Mouse (Mus musculus) MEL (cell line): Measurements from ENCODE around the gene Bbs9. TPM values are rescaled to one million over a fixed set of nuclear protein-coding genes. Genes with fewer than 3 reads are reported as not detected.
A peak's percentile ranks its signal among the peaks of the same experiment; 100 is the strongest.

Source experiments
- DNase-seq: peaks from one replicate; pipeline ENCODE4 v3.0.0; 2011; ENCODE audit warnings: low read depth, low spot score
- H3K27ac ChIP-seq: 2 replicates; pipeline ENCODE4 v1.5.1; 2012; ENCODE audit warnings: low read depth, mild to moderate bottlenecking, control low read depth, low read length, moderate library complexity; ENCODE audit not compliant: control insufficient read depth
- H3K27me3 ChIP-seq, 2 experiments: fragments of 150-350 bp in 1 of 2; sonication (generic) in 1 of 2; 2 replicates each; pipeline ENCODE4 v1.6.1; 2012; ENCODE audit warnings: low read length in 2 of 2, mild to moderate bottlenecking in 2 of 2, improper control_type of control experiment in 1 of 2, moderate library complexity in 1 of 2; ENCODE audit not compliant: insufficient read depth in 2 of 2, control insufficient read depth in 1 of 2
- H3K36me3 ChIP-seq, 2 experiments: 2 replicates each; pipeline ENCODE4 v1.6.1; 2012 to 2014; ENCODE audit warnings: low read length in 2 of 2, improper control_type of control experiment in 1 of 2, inconsistent platforms in 1 of 2, mild to moderate bottlenecking in 1 of 2; ENCODE audit not compliant: insufficient read depth in 2 of 2, control insufficient read depth in 1 of 2
- H3K4me1 ChIP-seq, 2 experiments: fragments of 150-350 bp in 1 of 2; sonication (generic) in 1 of 2; 2 replicates each; pipeline ENCODE4 v1.6.1; 2012; ENCODE audit warnings: low read length in 2 of 2, improper control_type of control experiment in 1 of 2, mild to moderate bottlenecking in 1 of 2; ENCODE audit not compliant: insufficient read depth in 2 of 2, control insufficient read depth in 1 of 2
- H3K4me3 ChIP-seq, 2 experiments: fragments of 150-350 bp in 1 of 2; sonication (generic) in 1 of 2; 2 replicates each; pipeline ENCODE4 v1.5.1; 2012; ENCODE audit warnings: low read depth in 2 of 2, low read length in 2 of 2, mild to moderate bottlenecking in 2 of 2, moderate library complexity in 2 of 2, control low read depth in 1 of 2, improper control_type of control experiment in 1 of 2; ENCODE audit not compliant: control insufficient read depth in 1 of 2, insufficient read depth in 1 of 2
- H3K79me2 ChIP-seq: 2 replicates; pipeline ENCODE4 v1.6.1; 2012; ENCODE audit warnings: mild to moderate bottlenecking, low read length, moderate library complexity; ENCODE audit not compliant: control insufficient read depth, poor library complexity, insufficient read depth
- H3K9ac ChIP-seq: 2 replicates; pipeline ENCODE4 v1.6.1; 2012; ENCODE audit warnings: low read depth, mild to moderate bottlenecking, control low read depth, low read length, moderate library complexity; ENCODE audit not compliant: control insufficient read depth, poor library complexity, severe bottlenecking
- H3K9me3 ChIP-seq: fragments of 150-350 bp; sonication (generic); replicated peaks from 2 replicates; pipeline ENCODE4 v1.6.1; 2012; ENCODE audit warnings: mild to moderate bottlenecking, low read length, improper control_type of control experiment, moderate library complexity; ENCODE audit not compliant: insufficient read depth
- BHLHE40 ChIP-seq: IDR thresholded peaks from 2 replicates; pipeline ENCODE4 v1.6.1; 2012; ENCODE audit warnings: low read depth, mild to moderate bottlenecking, inconsistent platforms, low read length, improper control_type of control experiment, borderline replicate concordance
- CHD1 ChIP-seq: IDR thresholded peaks from 2 replicates; pipeline ENCODE4 v1.6.1; 2012; ENCODE audit warnings: low read depth, mild to moderate bottlenecking, inconsistent platforms, low read length, improper control_type of control experiment
- CHD2 ChIP-seq: IDR thresholded peaks from 2 replicates; pipeline ENCODE4 v1.6.1; 2011; ENCODE audit warnings: low read length, improper control_type of control experiment
- CTCF ChIP-seq, 3 experiments: IDR thresholded peaks in 2 of 3; conservative IDR thresholded peaks in 1 of 3; 2 replicates each; pipeline ENCODE4 v1.5.1; 2011 to 2012; ENCODE audit warnings: low read length in 3 of 3, low read depth in 2 of 3, mild to moderate bottlenecking in 2 of 3, improper control_type of control experiment in 1 of 3, inconsistent platforms in 1 of 3, mixed read lengths in 1 of 3, moderate library complexity in 1 of 3; ENCODE audit not compliant: control insufficient read depth in 1 of 3, insufficient read depth in 1 of 3, poor library complexity in 1 of 3, severe bottlenecking in 1 of 3
- E2F4 ChIP-seq: IDR thresholded peaks from 2 replicates; pipeline ENCODE4 v1.6.1; 2011; ENCODE audit warnings: low read depth, low read length, improper control_type of control experiment, borderline replicate concordance
- ELF1 ChIP-seq: IDR thresholded peaks from 2 replicates; pipeline ENCODE4 v1.6.1; 2014; ENCODE audit warnings: low read depth, mild to moderate bottlenecking, inconsistent platforms, low read length, improper control_type of control experiment, moderate library complexity
- EP300 ChIP-seq, 2 experiments: IDR thresholded peaks; 2 replicates each; pipeline ENCODE4 v1.6.1; 2011; ENCODE audit warnings: improper control_type of control experiment in 2 of 2, low read length in 2 of 2, low read depth in 1 of 2, mild to moderate bottlenecking in 1 of 2
- ETS1 ChIP-seq: IDR thresholded peaks from 2 replicates; pipeline ENCODE4 v1.6.1; 2012; ENCODE audit warnings: low read depth, mild to moderate bottlenecking, inconsistent platforms, low read length, improper control_type of control experiment, moderate library complexity
- GABPA ChIP-seq: IDR thresholded peaks from 2 replicates; pipeline ENCODE4 v1.6.1; 2012; ENCODE audit warnings: low read depth, mild to moderate bottlenecking, inconsistent platforms, low read length, improper control_type of control experiment, moderate library complexity
- GATA1 ChIP-seq: IDR thresholded peaks from 2 replicates; pipeline ENCODE4 v1.6.1; 2011; ENCODE audit warnings: low read depth, low read length, improper control_type of control experiment
- HCFC1 ChIP-seq: IDR thresholded peaks from 2 replicates; pipeline ENCODE4 v1.6.1; 2012; ENCODE audit warnings: low read depth, mild to moderate bottlenecking, inconsistent platforms, low read length, improper control_type of control experiment, moderate library complexity
- JUND ChIP-seq: IDR thresholded peaks from 2 replicates; pipeline ENCODE4 v1.6.1; 2011; ENCODE audit warnings: low read depth, mild to moderate bottlenecking, improper control_type of control experiment, low read length
- KAT2A ChIP-seq: conservative IDR thresholded peaks from 2 replicates; pipeline ENCODE4 v1.6.1; 2012; ENCODE audit warnings: low read depth, low read length, improper control_type of control experiment, inconsistent platforms
- MAFK ChIP-seq: IDR thresholded peaks from 2 replicates; pipeline ENCODE4 v1.6.1; 2011; ENCODE audit warnings: low read depth, mild to moderate bottlenecking, low read length, improper control_type of control experiment, borderline replicate concordance
- MAX ChIP-seq: IDR thresholded peaks from 2 replicates; pipeline ENCODE4 v1.6.1; 2011; ENCODE audit warnings: low read length, improper control_type of control experiment
- MAZ ChIP-seq: IDR thresholded peaks from 2 replicates; pipeline ENCODE4 v1.6.1; 2012; ENCODE audit warnings: low read depth, mild to moderate bottlenecking, inconsistent platforms, low read length, improper control_type of control experiment
- MEF2A ChIP-seq: IDR thresholded peaks from 2 replicates; pipeline ENCODE4 v1.6.1; 2014; ENCODE audit warnings: low read depth, mild to moderate bottlenecking, inconsistent platforms, low read length, improper control_type of control experiment; ENCODE audit not compliant: poor library complexity, insufficient replicate concordance, severe bottlenecking; ENCODE audit errors: extremely low read depth
- MXI1 ChIP-seq: IDR thresholded peaks from 2 replicates; pipeline ENCODE4 v1.6.1; 2011; ENCODE audit warnings: mild to moderate bottlenecking, low read depth, low read length, improper control_type of control experiment
- NRF1 ChIP-seq: IDR thresholded peaks from 2 replicates; pipeline ENCODE4 v1.6.1; 2014; ENCODE audit warnings: low read depth, mild to moderate bottlenecking, inconsistent platforms, low read length, improper control_type of control experiment, moderate library complexity; ENCODE audit not compliant: poor library complexity, insufficient read depth, severe bottlenecking
- POLR2A ChIP-seq, 2 experiments: IDR thresholded peaks; 2 replicates each; pipeline ENCODE4 v1.6.1; 2011 to 2012; ENCODE audit warnings: low read length in 2 of 2, mild to moderate bottlenecking in 2 of 2, control low read depth in 1 of 2, improper control_type of control experiment in 1 of 2, low read depth in 1 of 2, moderate library complexity in 1 of 2; ENCODE audit not compliant: control insufficient read depth in 1 of 2, insufficient read depth in 1 of 2, poor library complexity in 1 of 2
- POLR2AphosphoS2 ChIP-seq: IDR thresholded peaks from 2 replicates; pipeline ENCODE4 v1.6.1; 2011; ENCODE audit warnings: low read length, improper control_type of control experiment
- POLR2AphosphoS5 ChIP-seq: IDR thresholded peaks from 2 replicates; pipeline ENCODE4 v1.6.1; 2012; ENCODE audit warnings: low read depth, borderline replicate concordance, mild to moderate bottlenecking, inconsistent platforms, low read length, moderate library complexity, mixed read lengths
- RAD21 ChIP-seq: IDR thresholded peaks from 2 replicates; pipeline ENCODE4 v1.6.1; 2011; ENCODE audit warnings: mild to moderate bottlenecking, low read depth, low read length, improper control_type of control experiment
- RCOR1 ChIP-seq: IDR thresholded peaks from 2 replicates; pipeline ENCODE4 v1.6.1; 2012; ENCODE audit warnings: low read depth, mild to moderate bottlenecking, inconsistent platforms, low read length, improper control_type of control experiment
- SIN3A ChIP-seq: IDR thresholded peaks from 2 replicates; pipeline ENCODE4 v1.6.1; 2012; ENCODE audit warnings: low read length, improper control_type of control experiment, inconsistent platforms
- SMC3 ChIP-seq: IDR thresholded peaks from 2 replicates; pipeline ENCODE4 v1.6.1; 2011; ENCODE audit warnings: low read depth, low read length, improper control_type of control experiment
- TAL1 ChIP-seq: IDR thresholded peaks from 2 replicates; pipeline ENCODE4 v1.6.1; 2012; ENCODE audit warnings: mild to moderate bottlenecking, inconsistent platforms, low read length, moderate library complexity, mixed read lengths
- TBP ChIP-seq: IDR thresholded peaks from 2 replicates; pipeline ENCODE4 v1.8.0; 2011; ENCODE audit warnings: low read depth, low read length, improper control_type of control experiment
- TCF12 ChIP-seq: IDR thresholded peaks from 2 replicates; pipeline ENCODE4 v1.6.1; 2014; ENCODE audit warnings: low read depth, mild to moderate bottlenecking, inconsistent platforms, low read length, improper control_type of control experiment, moderate library complexity
- UBTF ChIP-seq: IDR thresholded peaks from 2 replicates; pipeline ENCODE4 v1.6.1; 2012; ENCODE audit warnings: low read depth, mild to moderate bottlenecking, inconsistent platforms, low read length, improper control_type of control experiment, moderate library complexity, borderline replicate concordance; ENCODE audit not compliant: insufficient read depth
- USF1 ChIP-seq: IDR thresholded peaks from 2 replicates; pipeline ENCODE4 v1.6.1; 2014; ENCODE audit warnings: low read depth, mild to moderate bottlenecking, inconsistent platforms, low read length, improper control_type of control experiment, moderate library complexity
- USF2 ChIP-seq, 2 experiments: IDR thresholded peaks; 2 replicates each; pipeline ENCODE4 v1.6.1; 2011 to 2012; ENCODE audit warnings: improper control_type of control experiment in 2 of 2, low read length in 2 of 2, borderline replicate concordance in 1 of 2, inconsistent platforms in 1 of 2, low read depth in 1 of 2, mild to moderate bottlenecking in 1 of 2; ENCODE audit not compliant: insufficient read depth in 1 of 2
- ZC3H11A ChIP-seq: IDR thresholded peaks from 2 replicates; pipeline ENCODE4 v1.6.1; 2012; ENCODE audit warnings: low read depth, mild to moderate bottlenecking, inconsistent platforms, low read length, improper control_type of control experiment
- ZKSCAN1 ChIP-seq: IDR thresholded peaks from 2 replicates; pipeline ENCODE4 v1.6.1; 2012; ENCODE audit warnings: low read depth, mild to moderate bottlenecking, inconsistent platforms, low read length, improper control_type of control experiment, moderate library complexity
- ZMIZ1 ChIP-seq: IDR thresholded peaks from 2 replicates; pipeline ENCODE4 v1.6.1; 2012; ENCODE audit warnings: low read depth, mild to moderate bottlenecking, inconsistent platforms, low read length, improper control_type of control experiment, moderate library complexity
- ZNF384 ChIP-seq: IDR thresholded peaks from 2 replicates; pipeline ENCODE4 v1.6.1; 2012; ENCODE audit warnings: low read depth, mild to moderate bottlenecking, inconsistent platforms, low read length, improper control_type of control experiment
- polyA plus RNA-seq, 2 experiments: library from polyadenylated mRNA; stranded (reverse) in 1 of 2; unstranded in 1 of 2; fragments of >175 nt in 1 of 2; fragments of >200 nt in 1 of 2; gene quantifications; 2 replicates each; pipeline versions ENCODE4 v1.2.1 to v1.2.4; 2012; ENCODE audit warnings: low replicate concordance in 2 of 2, low read depth in 1 of 2; ENCODE audit not compliant: insufficient read length in 2 of 2, insufficient read depth in 1 of 2, missing spikeins in 1 of 2
- total RNA-seq: library from RNA; depleted of rRNA; stranded (reverse); fragments of 300-350 nt; gene quantifications from 2 replicates; pipeline ENCODE4 v1.2.3, GENCODE M21; 2012

Gene Bbs9
- total and polyA plus RNA-seq, 3 experiments, result 18.5 to 19.5 TPM; not detected in 1

- Histone ChIP-seq H3K9me3 (no peaks in the 10 kb centered on the region), H3K36me3 (peaks cover 0 to 16% of the 10 kb centered on the region in 2 experiments; a peak in 2 of 4 replicates), H3K4me3 (peak overlapping the region; percentile 1 to 5; a peak in 2 of 4 replicates), H3K27me3 (no peaks in the 10 kb centered on the region), H3K27ac (peak overlapping the region; percentile 59), H3K79me2 (no peaks in the 10 kb centered on the region), H3K9ac (no peak overlapping the region), H3K4me1 (peaks cover 13 to 15% of the 10 kb centered on the region in 2 experiments)
- peak; percentile 87 for DNase-seq
- TF ChIP-seq UBTF (no peak), MEF2A (0 out of 2 replicates have a peak, but pooled peaks have one; percentile 19), ETS1 (peak; percentile 87), POLR2A (IDR thresholded peaks at IDR 0.05; ENCODE audit: control insufficient read depth in 1 of 2, insufficient read depth in 1 of 2, low read depth in 1 of 2, low read length in 2 of 2, poor library complexity in 1 of 2) (no peak), KAT2A (0 out of 2 replicates have a peak, but pooled peaks have one; percentile 32), USF2 (IDR thresholded peaks at IDR 0.05; ENCODE audit: borderline replicate concordance in 1 of 2, insufficient read depth in 1 of 2, low read depth in 1 of 2, low read length in 2 of 2) (no peak), BHLHE40 (no peak; the same call in 1 of the 2 replicates), POLR2AphosphoS5 (no peak), POLR2AphosphoS2 (no peak), CHD1 (no peak), ZMIZ1 (no peak), RCOR1 (peak; percentile 99), CHD2 (peak; percentile 60; the same call in 1 of the 2 replicates), TAL1 (0 out of 2 replicates have a peak, but pooled peaks have one; percentile 17), CTCF (IDR thresholded peaks at IDR 0.05 in 2 of 3, conservative IDR thresholded peaks at IDR 0.05 in 1 of 3; ENCODE audit: control insufficient read depth in 1 of 3, insufficient read depth in 1 of 3, low read depth in 2 of 3, low read length in 3 of 3, poor library complexity in 1 of 3, severe bottlenecking in 1 of 3) (no peak; a peak in 1 of 6 replicates), RAD21 (no peak; the same call in none of the 2 replicates), MXI1 (peak; percentile 40; the same call in 1 of the 2 replicates), EP300 (IDR thresholded peaks at IDR 0.05; ENCODE audit: low read depth in 1 of 2, low read length in 2 of 2) (peak; percentile 95 to 100), NRF1 (no peak), GABPA (no peak), TCF12 (peak; percentile 97), USF1 (no peak), TBP (no peak), MAZ (0 out of 2 replicates have a peak, but pooled peaks have one; percentile 77), MAX (peak; percentile 47), MAFK (peak; percentile 57; the same call in 1 of the 2 replicates), GATA1 (peak; percentile 100), HCFC1 (no peak), ZKSCAN1 (no peak), ELF1 (peak; percentile 79), E2F4 (no peak), ZC3H11A (no peak), SMC3 (no peak; the same call in 1 of the 2 replicates), ZNF384 (peak; percentile 9; the same call in 1 of the 2 replicates), JUND (peak; percentile 73; the same call in 1 of the 2 replicates), SIN3A (peak; percentile 76; the same call in 1 of the 2 replicates)
Observed at GRCm38 (mm10) chr9:22702065-22702611, 226.6 kb downstream of the Bbs9 start.
